8 mouse cellular contexts compared by ENCODE assay signal in the genomic region with DNA sequence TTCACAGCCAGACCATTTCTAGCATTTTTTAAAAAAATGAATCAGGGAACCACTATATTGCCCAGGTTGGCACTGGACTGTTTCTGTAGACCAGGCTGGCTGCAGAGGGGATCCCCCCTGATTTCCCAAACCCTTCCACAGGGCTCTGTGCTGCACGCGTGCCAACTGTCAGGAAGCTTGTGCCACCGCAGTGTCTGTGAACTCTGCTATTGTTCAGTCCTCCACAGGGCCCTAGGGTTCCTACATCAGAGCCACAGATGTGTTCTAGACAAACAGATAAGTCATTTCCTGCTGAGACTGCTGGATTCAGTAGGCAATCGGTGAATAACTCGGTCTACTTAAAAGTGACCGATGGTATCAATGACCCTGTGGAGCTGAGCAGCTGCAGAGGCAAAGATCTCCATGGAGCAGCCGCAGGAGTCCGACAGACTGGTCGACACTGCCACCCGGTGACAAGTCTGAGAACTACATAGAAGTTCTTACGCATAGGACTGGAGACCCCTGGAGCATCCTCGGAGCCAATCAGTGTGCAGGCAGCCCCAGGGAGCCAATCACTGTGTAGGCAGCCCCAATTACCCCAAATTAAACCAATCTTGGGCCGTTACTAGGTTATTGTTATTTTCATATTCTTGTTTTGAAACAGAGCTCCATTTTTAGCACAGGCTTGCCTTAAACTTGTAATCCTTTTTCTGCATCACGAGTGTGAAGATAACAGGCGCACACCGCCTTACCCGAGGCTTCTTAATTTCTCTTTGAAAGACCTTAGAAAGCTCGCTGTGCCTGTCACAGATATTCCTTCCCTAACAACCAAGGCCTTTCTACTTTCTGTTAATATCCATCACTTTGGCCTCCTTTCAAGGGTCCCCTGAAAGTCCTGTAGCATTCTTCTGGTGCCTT. TPM values are rescaled to one million over a fixed set of nuclear protein-coding genes. Genes with fewer than 3 reads are reported as not detected.
DNase-seq lines count a peak whose midpoint lies in the region; ATAC-seq and TF ChIP-seq lines count a peak whose summit lies in the region.

No protein-coding gene starts in this region.

- no peaks in the 10 kb centered on the region for H3K9me3 ChIP-seq in hindbrain, embryonic 10.5 days
- H3K9me3 ChIP-seq in lung, postnatal 0 days (ENCODE audit: low read length) = no peaks in the 10 kb centered on the region

- H3K4me2 ChIP-seq in lung, postnatal 0 days (replicated peaks; ENCODE audit: low read depth, low read length) = no peak overlapping the region

- no peaks in the 10 kb centered on the region for H3K36me3 ChIP-seq in hindbrain, embryonic 10.5 days
- no peaks in the 10 kb centered on the region for H3K36me3 ChIP-seq in lung, postnatal 0 days (ENCODE audit: insufficient read depth, low read length)

- no peaks in the 10 kb centered on the region for H3K27me3 ChIP-seq in cerebellum, adult 2 months (ENCODE audit: control insufficient read depth, insufficient read depth, low read length)
- peaks cover 16% of the 10 kb centered on the region; the same call in 1 of the 2 replicates for H3K27me3 ChIP-seq in hindbrain, embryonic 10.5 days (ENCODE audit: insufficient read depth, poor library complexity, severe bottlenecking)
- H3K27me3 ChIP-seq in lung, postnatal 0 days (replicated peaks; ENCODE audit: insufficient read depth, low read length) = no peaks in the 10 kb centered on the region

- peak; percentile 87 for DNase-seq in MEL-GATA-1-ER (ENCODE audit: extremely low read depth, low read depth)
- DNase-seq in cerebellum, adult 2 months = peak; percentile 83 to 89
- peak; percentile 93 for DNase-seq in hindbrain, embryonic 10.5 days (ENCODE audit: low spot score)
- peak; percentile 98 for DNase-seq in layer of hippocampus, postnatal 10 days (ENCODE audit: low spot score in 2 of 2)
- peak; percentile 85 for DNase-seq in lung, postnatal 0 days (ENCODE audit: low spot score)
- peak; percentile 73 for DNase-seq in ovary, postnatal 36 days (ENCODE audit: low spot score)
- DNase-seq in thymus, postnatal 25 days = peak; percentile 92

- 7% methylated on average over 18 of the region's 18 CpGs for WGBS in cerebellum, adult 2 months
- WGBS in hindbrain, embryonic 10.5 days = 18% methylated on average over 18 of the region's 18 CpGs
- 17% methylated on average over 18 of the region's 18 CpGs for WGBS in lung, postnatal 0 days

- TF ChIP-seq POLR2A in cerebellum, adult 2 months (IDR thresholded peaks at IDR 0.05; ENCODE audit: borderline replicate concordance, insufficient read depth, low read length) = no peak

- H3K9ac ChIP-seq in lung, postnatal 0 days (replicated peaks; ENCODE audit: low read depth) = no peak overlapping the region

- ATAC-seq in frontal cortex, adult (ENCODE audit: low TSS enrichment) = peak; percentile 98
- ATAC-seq in lung, postnatal 0 days = peak; percentile 96

- peaks cover 3% of the 10 kb centered on the region; the same call in 1 of the 2 replicates for H3K4me1 ChIP-seq in cerebellum, adult 2 months (ENCODE audit: control insufficient read depth, insufficient read depth, low read length)
- peaks cover 11% of the 10 kb centered on the region for H3K4me1 ChIP-seq in hindbrain, embryonic 10.5 days (replicated peaks)
- H3K4me1 ChIP-seq in lung, postnatal 0 days (ENCODE audit: insufficient read depth, low read depth, low read length) = no peaks in the 10 kb centered on the region

- TF ChIP-seq EP300 in lung, postnatal 0 days (IDR thresholded peaks at IDR 0.05) = no peak

- peak; percentile 93 for TF ChIP-seq CTCF in cerebellum, adult 2 months (IDR thresholded peaks at IDR 0.05; ENCODE audit: borderline replicate concordance, insufficient read depth, low read depth, low read length)
- TF ChIP-seq CTCF in lung, postnatal 0 days (IDR thresholded peaks at IDR 0.05) = peak; percentile 93

- H3K27ac ChIP-seq in cerebellum, adult 2 months (ENCODE audit: insufficient read depth, low read length) = no peak overlapping the region
- peak overlapping the region; percentile 68; the same call in 1 of the 2 replicates for H3K27ac ChIP-seq in hindbrain, embryonic 10.5 days
- no peak overlapping the region for H3K27ac ChIP-seq in lung, postnatal 0 days (ENCODE audit: low read length)

- H3K4me3 ChIP-seq in cerebellum, adult 2 months (replicated peaks; ENCODE audit: insufficient read depth, low read depth, low read length) = no peak overlapping the region
- H3K4me3 ChIP-seq in hindbrain, embryonic 10.5 days = peak overlapping the region; percentile 33
- H3K4me3 ChIP-seq in lung, postnatal 0 days (ENCODE audit: low read depth, low read length) = no peak overlapping the region

RNA-seq across cellular contexts. Expression of gene Prom2, which starts 18.1 kb away (rescaled TPM):
- polyA plus RNA-seq in cerebellum, adult 2 months (2012; rRNA removed) = 3.3 and 4.1 TPM in 2 replicates
- polyA plus RNA-seq in hindbrain, embryonic 10.5 days (2016; fragmentation: Nextera tagmentation; extraction: Ambion mirVana) = 0.65 and 0.85 TPM in 2 replicates
- total RNA-seq in layer of hippocampus, postnatal 10 days (2021) = under 1 TPM; 0.07 to 0.14 TPM
- 0.40 and 0.53 TPM in 2 replicates for polyA plus RNA-seq in lung, postnatal 0 days (2015; fragmentation: Nextera tagmentation; extraction: Ambion mirVana)

RNA-seq across cellular contexts. Expression of gene Zfp661, which starts 27.6 kb away (rescaled TPM):
- 6.0 and 6.1 TPM in 2 replicates for polyA plus RNA-seq in cerebellum, adult 2 months (2012; rRNA removed)
- 8.0 and 8.3 TPM in 2 replicates for polyA plus RNA-seq in hindbrain, embryonic 10.5 days (2016; fragmentation: Nextera tagmentation; extraction: Ambion mirVana)
- total RNA-seq in layer of hippocampus, postnatal 10 days (2021) = 1 to 10 TPM; 8.4 to 9.7 TPM
- 2.0 and 2.1 TPM in 2 replicates for polyA plus RNA-seq in lung, postnatal 0 days (2015; fragmentation: Nextera tagmentation; extraction: Ambion mirVana)

RNA-seq across cellular contexts. Expression of gene Mrps5, which starts 27.7 kb away (rescaled TPM):
- polyA plus RNA-seq in cerebellum, adult 2 months (2012; rRNA removed) = 95.0 and 97.3 TPM in 2 replicates
- polyA plus RNA-seq in hindbrain, embryonic 10.5 days (2016; fragmentation: Nextera tagmentation; extraction: Ambion mirVana) = 158 and 163 TPM in 2 replicates
- 10 to 100 TPM; 69.9 to 91.1 TPM for total RNA-seq in layer of hippocampus, postnatal 10 days (2021)
- polyA plus RNA-seq in lung, postnatal 0 days (2015; fragmentation: Nextera tagmentation; extraction: Ambion mirVana) = 64.1 and 70.1 TPM in 2 replicates

RNA-seq across cellular contexts. Expression of gene Kcnip3, which starts 37.4 kb away (rescaled TPM):
- 81.6 and 83.9 TPM in 2 replicates for polyA plus RNA-seq in cerebellum, adult 2 months (2012; rRNA removed)
- polyA plus RNA-seq in hindbrain, embryonic 10.5 days (2016; fragmentation: Nextera tagmentation; extraction: Ambion mirVana) = 2.2 TPM in 2 replicates
- 10 to 100 TPM; 53.9 to 57.9 TPM for total RNA-seq in layer of hippocampus, postnatal 10 days (2021)
- polyA plus RNA-seq in lung, postnatal 0 days (2015; fragmentation: Nextera tagmentation; extraction: Ambion mirVana) = 0.63 and 1.1 TPM in 2 replicates
